Mouse (Mus musculus): ENCODE results near the gene Ttc28.

GRCm38 (mm10) chr5:111037123-111037748 lies 157.6 kb downstream of the Ttc28 start:
- TF ChIP-seq CTCF (IDR thresholded peaks at IDR 0.05; ENCODE audit: low read depth) (no peak), EP300 (IDR thresholded peaks at IDR 0.05; ENCODE audit: low read depth) (no peak)
